Mouse (Mus musculus) Patski (cell line): Measurements from ENCODE around the gene Sfxn2. TPM values are rescaled to one million over a fixed set of nuclear protein-coding genes. Genes with fewer than 3 reads are reported as not detected.

Source experiments
- ATAC-seq: fragments of 100-300 bp; one replicate; pipeline ENCODE4 v1.8.0; 2021
- CTCF ChIA-PET: fragments of 350-600 bp; sonication (Branson Sonifier 250); formaldehyde crosslinking; loops from one replicate; lab custom pipeline; 2022; ENCODE audit warnings: inconsistent platforms; lab: Charles Lee
- POLR2A ChIA-PET: fragments of 350-600 bp; sonication (Branson Sonifier 250); formaldehyde crosslinking; loops from one replicate; lab custom pipeline; 2022; ENCODE audit warnings: antibody characterized with exemption, inconsistent platforms; lab: Charles Lee
- DNase-seq: peaks from one replicate; pipeline ENCODE4 v3.0.0-alpha.2; 2011; ENCODE audit warnings: low read depth, low spot score
- H3K27me3 ChIP-seq: fragments of 371-371 bp; one replicate; pipeline ENCODE4 v1.5.1; 2021
- CTCF ChIP-seq: fragments of 100-300 bp; IDR thresholded peaks from one replicate; pipeline ENCODE4 v1.5.1; 2021
- in situ Hi-C: fragments of 300-500 bp; cut with MboI; formaldehyde crosslinking; loops from 3 replicates; pipeline ENCODE4 v1.11.1; 2018; ENCODE audit warnings: low pct_unique_long_range_greater_than_20kb, mixed read lengths
- polyA plus RNA-seq: library from polyadenylated mRNA; unstranded; gene quantifications from one replicate; pipeline ENCODE4 v1.2.3, GENCODE M21; 2021

The Sfxn2 gene
- polyA plus RNA-seq, 1 experiment from 2014 or later, result 9.3 TPM

DNA sequence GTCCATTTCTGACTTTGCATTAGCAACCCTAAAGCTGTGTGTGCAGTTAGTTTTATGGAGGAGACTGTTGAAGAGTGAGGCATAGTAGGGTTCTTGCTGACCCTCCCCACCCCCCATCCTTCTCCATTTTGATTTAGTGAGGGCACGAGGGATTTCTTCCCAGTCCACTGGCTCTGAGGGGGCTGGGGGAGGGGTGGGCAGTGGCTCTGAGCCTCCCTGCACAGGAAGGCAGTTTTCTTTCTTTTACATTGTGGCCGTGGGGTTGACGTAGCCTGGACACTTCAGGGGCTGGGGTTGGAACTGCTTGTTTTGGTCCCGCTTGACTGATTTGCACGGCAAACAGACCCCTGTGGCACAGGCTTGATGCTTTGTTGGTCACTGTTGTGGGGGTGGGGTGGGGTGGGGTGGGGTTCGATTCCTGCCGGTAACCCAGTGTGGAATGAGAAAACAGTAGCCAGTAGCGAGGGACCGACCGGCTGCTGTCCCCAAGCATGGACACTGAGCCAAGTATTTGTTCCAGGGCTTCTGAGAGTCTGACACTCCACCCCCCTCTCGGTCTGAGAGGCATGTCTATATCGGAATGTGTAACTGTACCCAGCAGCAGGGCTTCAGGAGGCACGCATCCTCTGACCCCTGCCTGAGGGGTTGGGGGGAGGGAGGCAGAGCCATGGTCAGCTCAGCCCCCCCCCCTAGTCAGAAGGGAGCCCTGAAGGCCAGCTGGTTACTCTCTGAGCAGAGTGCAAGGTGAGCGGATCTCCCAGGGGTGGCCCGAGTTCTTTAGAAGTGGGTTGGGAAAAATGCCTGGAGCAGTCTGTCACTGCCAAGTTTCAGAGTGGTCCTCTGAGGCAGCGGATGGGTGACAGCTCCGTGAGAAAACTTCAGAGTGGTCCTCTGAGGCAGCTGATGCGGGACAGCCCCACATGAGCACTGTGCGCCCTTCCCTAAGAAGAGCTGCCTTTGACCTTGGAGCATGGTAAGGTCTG lies 50.9 kb downstream of the Sfxn2 start:
- peak; percentile 10 for ATAC-seq
- DNase-seq, result no peak
- CTCF ChIA-PET, result interaction anchor here (1.2 kb wide), 1 partner anchor 8 kb away, joined by 3 read pairs; no protein-coding TSS in a partner anchor
- H3K27me3 ChIP-seq, result no peaks in the 10 kb centered on the region
- POLR2A ChIA-PET, result interaction anchor here (0.6 kb wide), 1 partner anchor 124 kb away, joined by 3 read pairs; no protein-coding TSS in a partner anchor
- in situ Hi-C loops, result no loop called here
- TF ChIP-seq CTCF, result no peak

DNA sequence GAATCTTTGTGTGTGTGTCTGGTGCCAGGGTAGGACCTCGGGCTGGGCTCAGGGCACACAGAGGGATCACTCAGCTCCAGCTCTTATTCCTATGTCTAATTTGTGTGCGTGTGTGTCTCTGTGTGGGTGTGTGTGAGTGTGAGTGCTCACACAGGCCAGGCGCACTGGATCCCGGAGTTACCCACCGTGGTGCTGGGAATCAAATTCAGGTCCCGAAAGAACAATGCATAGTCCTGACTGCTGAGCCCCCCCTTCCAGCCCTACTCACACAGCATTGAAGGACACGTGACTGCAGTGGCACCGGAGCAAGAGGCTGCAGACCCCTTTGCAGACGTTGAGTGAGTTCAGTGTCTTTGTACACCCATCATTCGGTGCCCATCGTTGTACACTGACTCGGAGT lies 51.9 kb downstream of the Sfxn2 start:
- no peak for ATAC-seq
- in situ Hi-C loops, result no loop called here
- POLR2A ChIA-PET, result no interaction called here
- no peak for DNase-seq
- no peaks in the 10 kb centered on the region for H3K27me3 ChIP-seq
- CTCF ChIA-PET, result interaction anchor here (1.2 kb wide), 1 partner anchor 9 kb away, joined by 3 read pairs; no protein-coding TSS in a partner anchor
- TF ChIP-seq CTCF, result no peak

DNA sequence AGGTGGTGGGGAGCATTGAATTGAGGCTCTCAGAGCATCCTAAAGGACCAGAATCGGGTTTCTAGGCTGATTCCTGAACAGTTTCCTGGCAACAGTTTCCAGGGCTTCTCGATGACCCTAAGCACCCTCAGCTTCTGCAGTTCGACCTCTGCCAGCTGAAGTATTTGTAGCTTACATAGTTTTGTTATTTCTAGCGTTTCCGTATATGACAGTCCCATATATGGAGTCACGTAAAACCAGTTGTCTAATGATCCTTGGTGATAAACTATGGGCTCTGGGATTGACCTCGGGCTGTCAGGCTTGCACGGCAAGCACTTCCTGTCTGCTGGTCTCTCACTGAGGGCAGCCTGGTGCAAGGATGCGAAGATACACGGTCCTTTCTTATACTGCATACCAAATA lies 52.4 kb downstream of the Sfxn2 start:
- ChIA-PET POLR2A (no interaction called here), CTCF (interaction anchor here (1.2 kb wide), 2 partner anchors 10 to 18 kb away, joined by 3 to 4 read pairs; no protein-coding TSS in a partner anchor)
- H3K27me3 ChIP-seq, result no peaks in the 10 kb centered on the region
- no peak for DNase-seq
- no peak for TF ChIP-seq CTCF
- ATAC-seq, result no peak
- in situ Hi-C loops, result no loop called here

DNA sequence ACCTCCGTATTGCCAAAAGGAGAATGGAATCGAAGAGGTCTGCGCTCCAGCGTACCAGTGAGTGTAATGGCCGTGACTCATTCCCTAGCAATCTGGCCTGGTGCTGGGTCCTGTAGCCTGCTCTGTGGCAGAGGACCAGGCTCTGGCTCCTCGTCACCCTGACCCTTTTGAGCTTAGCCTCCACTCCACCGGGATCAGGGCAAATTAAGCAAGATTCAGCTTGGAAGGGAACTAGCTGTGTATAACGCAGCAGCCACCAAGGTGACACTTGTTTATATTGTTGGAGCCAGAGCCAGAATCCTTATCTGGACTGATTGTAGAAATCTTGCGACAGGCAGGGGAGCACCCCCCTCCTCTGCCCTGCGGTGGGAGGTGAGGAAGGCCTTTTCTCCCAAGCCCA lies 55.2 kb downstream of the Sfxn2 start:
- ChIA-PET CTCF (no interaction called here), POLR2A (no interaction called here)
- H3K27me3 ChIP-seq, result no peaks in the 10 kb centered on the region
- TF ChIP-seq CTCF, result no peak
- no peak for DNase-seq
- in situ Hi-C loops, result no loop called here
- peak; percentile 57 for ATAC-seq

DNA sequence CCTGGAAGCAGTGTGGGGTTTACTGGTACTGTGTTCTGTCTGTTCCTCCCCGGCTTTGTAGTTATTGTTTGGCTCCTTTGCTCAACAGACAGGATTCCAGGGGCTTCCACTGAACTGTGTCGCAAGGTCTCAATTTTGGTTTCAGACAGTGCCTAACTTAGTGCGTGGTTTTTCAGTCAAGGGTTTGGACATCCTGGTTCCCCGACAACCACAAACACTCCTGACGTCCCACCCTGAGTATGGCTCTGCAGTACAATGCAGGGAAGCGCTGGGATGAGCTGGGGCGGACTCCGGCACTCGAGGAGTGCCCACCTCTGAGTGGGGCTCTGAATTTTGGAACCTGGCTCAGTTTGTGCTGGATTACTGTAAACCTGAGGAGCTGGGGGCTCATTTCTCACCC lies 56.6 kb downstream of the Sfxn2 start:
- no peak for TF ChIP-seq CTCF
- in situ Hi-C loops, result no loop called here
- H3K27me3 ChIP-seq, result no peaks in the 10 kb centered on the region
- no peak for ATAC-seq
- POLR2A ChIA-PET, result no interaction called here
- CTCF ChIA-PET, result no interaction called here
- no peak for DNase-seq

DNA sequence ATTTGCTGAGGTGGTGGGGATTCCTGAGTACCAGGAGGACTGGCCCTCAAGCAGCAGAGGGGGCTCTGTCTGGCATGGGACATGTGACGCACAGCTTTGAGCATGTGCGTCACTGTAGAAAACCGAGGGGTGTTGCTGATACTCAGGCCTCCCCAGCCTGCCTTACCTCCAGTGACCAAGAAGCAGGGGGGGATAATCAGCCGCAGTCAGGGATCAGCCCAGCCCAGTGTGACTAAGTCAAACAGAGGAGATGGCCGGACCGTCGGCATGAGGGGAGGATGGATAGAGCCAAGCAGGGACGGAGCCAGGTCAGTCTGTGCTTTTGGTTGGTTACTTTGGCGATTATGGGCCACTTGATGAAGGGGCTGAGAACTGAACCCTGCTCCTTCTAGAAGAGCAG lies 58.5 kb downstream of the Sfxn2 start:
- in situ Hi-C loops, result no loop called here

DNA sequence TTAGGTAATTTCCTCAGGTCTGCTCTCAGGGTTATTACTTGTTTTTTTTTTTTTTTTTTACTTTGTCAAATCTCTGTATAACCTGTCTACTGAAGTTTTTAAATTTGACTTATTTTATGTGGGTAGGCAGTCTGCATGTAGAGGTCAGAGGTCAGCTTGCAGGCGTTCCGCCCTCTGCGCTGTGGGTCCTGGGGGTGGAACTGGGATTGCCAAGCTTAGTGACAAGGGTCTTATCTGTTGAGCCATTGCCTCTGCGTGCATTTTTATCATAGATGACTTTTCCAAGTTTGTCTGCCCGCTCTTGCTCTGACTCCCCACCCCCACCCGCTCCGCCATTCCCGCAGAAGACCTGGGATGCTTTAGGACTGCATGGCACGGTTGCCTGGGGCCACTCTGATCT lies 62.6 kb downstream of the Sfxn2 start:
- ATAC-seq (no peak), DNase-seq (no peak)
- in situ Hi-C loops, result no loop called here

More for the DNA sequence above, 58.5 kb downstream of the Sfxn2 start:
- ChIA-PET CTCF (no interaction called here), POLR2A (no interaction called here)
- H3K27me3 ChIP-seq, result no peaks in the 10 kb centered on the region
- no peak for ATAC-seq
- no peak for TF ChIP-seq CTCF
- DNase-seq, result no peak

DNA sequence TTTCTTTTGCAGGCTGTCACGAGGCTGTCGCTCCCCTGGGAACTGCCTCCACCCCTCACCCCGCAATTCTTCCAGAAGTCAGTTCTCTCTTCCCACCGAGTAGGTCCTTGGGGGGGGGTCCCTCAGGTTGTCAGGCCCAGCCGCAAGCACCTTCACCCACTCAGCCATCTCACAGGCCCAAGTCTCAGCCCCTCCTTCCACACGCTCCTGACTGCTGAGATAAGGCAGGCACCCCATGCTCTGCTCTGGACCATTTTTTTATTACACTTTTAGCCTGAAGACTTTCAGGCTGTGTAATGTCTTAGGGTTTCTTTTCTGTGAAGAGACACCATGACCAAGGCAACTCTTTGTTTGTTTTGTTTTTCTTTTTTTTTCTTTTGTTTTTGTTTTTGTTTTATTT lies 64.4 kb downstream of the Sfxn2 start:
- CTCF ChIA-PET, result no interaction called here
- POLR2A ChIA-PET, result no interaction called here
- H3K27me3 ChIP-seq, result no peaks in the 10 kb centered on the region
- no peak for TF ChIP-seq CTCF
- DNase-seq, result no peak
- no peak for ATAC-seq
- in situ Hi-C loops, result no loop called here

More for the DNA sequence above, 62.6 kb downstream of the Sfxn2 start:
- TF ChIP-seq CTCF, result no peak
- no peaks in the 10 kb centered on the region for H3K27me3 ChIP-seq
- POLR2A ChIA-PET, result interaction anchor here (0.6 kb wide), 2 partner anchors 243 to 1653 kb away, joined by 3 to 4 read pairs; no protein-coding TSS in a partner anchor
- CTCF ChIA-PET, result no interaction called here

DNA sequence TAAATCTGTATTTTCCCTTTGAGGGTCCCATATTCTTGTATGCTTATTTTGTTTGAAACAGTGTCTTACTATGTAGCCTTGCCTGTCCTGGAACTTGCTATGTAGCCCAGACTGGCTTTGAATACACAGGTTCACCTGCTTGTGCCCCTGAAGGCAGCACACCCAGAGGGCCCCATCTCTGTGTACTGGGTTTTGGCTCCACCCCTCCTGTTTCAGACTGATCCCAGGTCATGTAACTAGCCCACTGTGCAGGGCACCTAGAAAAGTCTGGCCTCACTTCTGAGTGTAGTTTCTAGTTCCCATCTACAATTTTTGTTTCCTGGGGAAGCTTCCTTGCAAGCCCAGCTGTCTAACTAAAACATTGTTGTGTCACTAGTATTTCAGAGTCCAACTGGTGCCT lies 65.9 kb downstream of the Sfxn2 start:
- CTCF ChIA-PET, result no interaction called here
- POLR2A ChIA-PET, result no interaction called here
- no peak for ATAC-seq
- in situ Hi-C loops, result no loop called here
- TF ChIP-seq CTCF, result no peak
- H3K27me3 ChIP-seq, result no peaks in the 10 kb centered on the region
- no peak for DNase-seq

DNA sequence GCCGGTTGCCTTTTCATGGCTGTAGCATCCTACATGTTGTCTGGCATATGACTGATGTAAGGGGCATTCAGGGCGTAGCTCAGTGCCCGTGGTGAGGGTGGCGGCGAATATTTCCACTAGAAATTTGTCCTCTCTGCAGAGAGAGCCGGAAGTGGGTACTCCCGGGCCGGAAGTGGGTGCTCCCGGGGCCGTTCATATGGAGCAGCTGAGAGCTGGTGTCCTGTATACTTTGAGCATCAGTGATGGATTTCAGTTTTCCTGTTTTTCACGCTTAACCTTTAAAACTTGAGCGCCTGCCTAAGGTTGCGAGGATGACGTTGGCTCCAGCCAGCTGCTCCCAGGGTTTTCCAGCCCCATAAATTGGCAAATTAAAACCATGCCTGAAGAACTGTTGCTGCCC lies 66.3 kb downstream of the Sfxn2 start:
- no peak for TF ChIP-seq CTCF
- POLR2A ChIA-PET, result no interaction called here
- in situ Hi-C loops, result no loop called here
- ATAC-seq, result no peak
- DNase-seq, result no peak
- H3K27me3 ChIP-seq, result no peaks in the 10 kb centered on the region
- CTCF ChIA-PET, result no interaction called here

DNA sequence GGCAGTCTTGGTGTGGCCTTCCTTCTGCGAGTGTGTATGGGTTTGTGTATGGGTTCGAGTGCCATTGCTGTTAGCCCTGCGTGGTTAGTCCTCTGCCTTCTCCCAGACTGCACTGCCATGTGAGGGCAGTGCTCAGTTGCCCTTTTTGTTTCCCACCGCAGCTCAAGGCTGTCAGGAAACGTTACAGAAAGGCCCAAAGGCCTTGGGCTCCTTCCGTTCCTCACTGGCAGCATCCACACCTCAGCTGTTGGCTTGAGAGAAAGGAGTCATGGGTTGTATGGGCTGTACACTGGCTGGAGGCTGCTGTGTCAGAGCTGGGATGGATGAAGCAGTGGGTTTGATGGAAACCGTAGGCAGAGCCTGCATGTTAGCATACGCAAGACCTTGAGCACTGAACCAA lies 67.6 kb downstream of the Sfxn2 start:
- in situ Hi-C loops, result no loop called here
- CTCF ChIA-PET, result no interaction called here
- DNase-seq (no peak), ATAC-seq (no peak)
- H3K27me3 ChIP-seq, result no peaks in the 10 kb centered on the region
- POLR2A ChIA-PET, result no interaction called here
- no peak for TF ChIP-seq CTCF
